8 mouse cellular contexts compared by ENCODE assay signal in genomic region chr4:144891743-144892132, GRCm38 (mm10). TPM values are rescaled to one million over a fixed set of nuclear protein-coding genes. Genes with fewer than 3 reads are reported as not detected.
DNase-seq lines count a peak whose midpoint lies in the region; ATAC-seq and TF ChIP-seq lines count a peak whose summit lies in the region.

No protein-coding gene starts in this region.

- peak overlapping the region; percentile 97 for H3K27ac ChIP-seq in kidney, postnatal 0 days
- H3K27ac ChIP-seq in embryonic facial prominence, embryonic 11.5 days (replicated peaks; ENCODE audit: low read depth, low read length): 0 out of 2 replicates have a peak overlapping the region, but pooled peaks have one; percentile 47
- H3K27ac ChIP-seq in hindbrain, postnatal 0 days: peak overlapping the region; percentile 55; the same call in 1 of the 2 replicates

- TF ChIP-seq CTCF in kidney, postnatal 0 days (IDR thresholded peaks at IDR 0.05; ENCODE audit: low read depth): no peak
- no peak for TF ChIP-seq CTCF in hindbrain, postnatal 0 days (IDR thresholded peaks at IDR 0.05; ENCODE audit: low read depth)

- peak overlapping the region; percentile 91 for H3K9ac ChIP-seq in kidney, postnatal 0 days (ENCODE audit: low read depth, low read length)
- peak overlapping the region; percentile 47 for H3K9ac ChIP-seq in embryonic facial prominence, embryonic 11.5 days (replicated peaks; ENCODE audit: low read length)
- no peak overlapping the region; the same call in 1 of the 2 replicates for H3K9ac ChIP-seq in hindbrain, postnatal 0 days (replicated peaks; ENCODE audit: low read length)

- TF ChIP-seq POLR2A in myocyte (IDR thresholded peaks at IDR 0.05; ENCODE audit: insufficient read length, low read depth): no peak

- H3K9me3 ChIP-seq in kidney, postnatal 0 days (replicated peaks; ENCODE audit: low read length): no peaks in the 10 kb centered on the region
- no peaks in the 10 kb centered on the region for H3K9me3 ChIP-seq in embryonic facial prominence, embryonic 11.5 days (replicated peaks; ENCODE audit: control insufficient read depth, low read length)
- no peaks in the 10 kb centered on the region for H3K9me3 ChIP-seq in hindbrain, postnatal 0 days (ENCODE audit: low read length)

- H3K27me3 ChIP-seq in kidney, postnatal 0 days (ENCODE audit: insufficient read depth, low read length): no peaks in the 10 kb centered on the region
- no peaks in the 10 kb centered on the region for H3K27me3 ChIP-seq in embryonic facial prominence, embryonic 11.5 days (ENCODE audit: control insufficient read depth, insufficient read depth, low read length)
- H3K27me3 ChIP-seq in hindbrain, postnatal 0 days (ENCODE audit: insufficient read depth, low read length): no peaks in the 10 kb centered on the region
- no peaks in the 10 kb centered on the region for H3K27me3 ChIP-seq in myocyte (ENCODE audit: control insufficient read depth, insufficient read depth, insufficient read length)

- H3K4me2 ChIP-seq in kidney, postnatal 0 days (ENCODE audit: low read length): peak overlapping the region; percentile 62
- peak overlapping the region; percentile 88 for H3K4me2 ChIP-seq in embryonic facial prominence, embryonic 11.5 days (ENCODE audit: low read depth, low read length)
- H3K4me2 ChIP-seq in hindbrain, postnatal 0 days (ENCODE audit: low read depth, low read length): peak overlapping the region; percentile 96
- peak overlapping the region; percentile 96 for H3K4me2 ChIP-seq in myocyte (ENCODE audit: low read depth)

- no peaks in the 10 kb centered on the region for H3K36me3 ChIP-seq in kidney, postnatal 0 days (ENCODE audit: insufficient read depth, low read length)
- no peaks in the 10 kb centered on the region for H3K36me3 ChIP-seq in embryonic facial prominence, embryonic 11.5 days (replicated peaks; ENCODE audit: control insufficient read depth, insufficient read depth, low read depth, low read length)
- no peaks in the 10 kb centered on the region for H3K36me3 ChIP-seq in hindbrain, postnatal 0 days (ENCODE audit: insufficient read depth, low read length)
- H3K36me3 ChIP-seq in myocyte (ENCODE audit: control insufficient read depth, insufficient read depth): no peaks in the 10 kb centered on the region

- no peak for DNase-seq in kidney, postnatal 0 days (ENCODE audit: low spot score)
- no peak for DNase-seq in kidney, postnatal 10 days
- no peak for DNase-seq in embryonic facial prominence, embryonic 11.5 days (ENCODE audit: low spot score)
- no peak for DNase-seq in hindbrain, postnatal 0 days (ENCODE audit: low spot score)
- no peak for DNase-seq in cerebellum, postnatal 10 days
- no peak for DNase-seq in c-Kit-positive CD71-positive TER-119-positive erythroid progenitor cells, embryonic 14.5 days (ENCODE audit: low spot score)

- 10% methylated on average over 5 of the region's 5 CpGs for WGBS in kidney, postnatal 0 days
- WGBS in embryonic facial prominence, embryonic 11.5 days: 7% methylated on average over 5 of the region's 5 CpGs
- 26% methylated on average over 5 of the region's 5 CpGs for WGBS in hindbrain, postnatal 0 days

- H3K4me1 ChIP-seq in kidney, postnatal 0 days (replicated peaks; ENCODE audit: insufficient read depth, low read length): peaks cover 12% of the 10 kb centered on the region
- H3K4me1 ChIP-seq in embryonic facial prominence, embryonic 11.5 days (ENCODE audit: control insufficient read depth, insufficient read depth, low read length): peaks cover 3% of the 10 kb centered on the region
- H3K4me1 ChIP-seq in hindbrain, postnatal 0 days (ENCODE audit: insufficient read depth, low read length): peaks cover 9% of the 10 kb centered on the region; the same call in 1 of the 2 replicates

- H3K4me3 ChIP-seq in kidney, postnatal 0 days (replicated peaks; ENCODE audit: low read depth, low read length): peak overlapping the region; percentile 66
- peak overlapping the region; percentile 57 for H3K4me3 ChIP-seq in embryonic facial prominence, embryonic 11.5 days (ENCODE audit: low read depth, low read length)
- peak overlapping the region; percentile 63 for H3K4me3 ChIP-seq in hindbrain, postnatal 0 days (ENCODE audit: low read length)
- H3K4me3 ChIP-seq in myocyte: peak overlapping the region; percentile 40

- ATAC-seq in kidney, postnatal 0 days (replicated peaks; ENCODE audit: low FRiP score, low read depth): no peak
- no peak for ATAC-seq in embryonic facial prominence, embryonic 11.5 days (replicated peaks; ENCODE audit: insufficient number of reproducible peaks, low FRiP score, low TSS enrichment, low read depth)
- no peak for ATAC-seq in hindbrain, postnatal 0 days
- ATAC-seq in activated CD4-positive, CD25-positive, alpha-beta regulatory T cell, adult 4 months: no peak

- no peaks in the 10 kb centered on the region for H3K79me2 ChIP-seq in myocyte (ENCODE audit: control insufficient read depth, insufficient read depth)

- peak overlapping the region; percentile 20 for H3ac ChIP-seq in myocyte (ENCODE audit: control insufficient read depth, insufficient read length)

TF ChIP-seq in myocyte, 11 proteins besides CTCF, POLR2A, EP300 and RAD21:
- TF ChIP-seq TCF12 (IDR thresholded peaks at IDR 0.05; ENCODE audit: insufficient read depth, poor library complexity, severe bottlenecking) (no peak), SRF (IDR thresholded peaks at IDR 0.05; ENCODE audit: control insufficient read depth, insufficient read length, low read depth) (no peak), POLR2AphosphoS2 (IDR thresholded peaks at IDR 0.05; ENCODE audit: insufficient read length, low read depth) (no peak), USF1 (IDR thresholded peaks at IDR 0.05; ENCODE audit: low read depth) (no peak), MAX (IDR thresholded peaks at IDR 0.05; ENCODE audit: low read depth) (no peak), REST (IDR thresholded peaks at IDR 0.05; ENCODE audit: insufficient read depth, insufficient read length) (no peak), MYOG (IDR thresholded peaks at IDR 0.05; ENCODE audit: control insufficient read depth in 1 of 3, insufficient read depth in 1 of 3, insufficient read length in 2 of 3, low read depth in 2 of 3) (no peak), MYOD1 (IDR thresholded peaks at IDR 0.05; ENCODE audit: control insufficient read depth in 1 of 3, insufficient read length in 2 of 3, low read depth in 2 of 3) (no peak), CEBPB (IDR thresholded peaks at IDR 0.05; ENCODE audit: insufficient read depth, poor library complexity, severe bottlenecking) (no peak), TCF3 (IDR thresholded peaks at IDR 0.05; ENCODE audit: insufficient read length, low read depth) (no peak), E2F4 (IDR thresholded peaks at IDR 0.05; ENCODE audit: insufficient read depth) (no peak)

RNA-seq across cellular contexts. Expression of gene Dhrs3, which starts 0.9 kb away (rescaled TPM):
- 199 and 233 TPM in 2 replicates for polyA plus RNA-seq in kidney, postnatal 0 days (2015; fragmentation: Nextera tagmentation; extraction: Ambion mirVana)
- polyA plus RNA-seq in embryonic facial prominence, embryonic 11.5 days (2014; fragmentation: Nextera tagmentation; extraction: Ambion mirVana): 41.9 and 45.7 TPM in 2 replicates
- 35.5 and 40.1 TPM in 2 replicates for total RNA-seq in hindbrain, postnatal 0 days (2014; rRNA removed)
- 51.8 and 59.8 TPM in 2 replicates for polyA plus RNA-seq in hindbrain, postnatal 0 days (2015; fragmentation: Nextera tagmentation; extraction: Ambion mirVana)
- 5.5 TPM for polyA plus RNA-seq in myocyte (2012; fragmentation: generic; extraction: Trizol)
- 10 to 100 TPM; 46.8 to 47.3 TPM for polyA plus RNA-seq in activated CD4-positive, CD25-positive, alpha-beta regulatory T cell, adult 4 months (2017; shearing (Covaris generic))

Comparison
In these comparisons a context has a peak if more than half of its experiments do, and no peak if none do; other contexts are left out.
1. H3K27ac ChIP-seq: peak in every context shown above with its lines; median percentile 97 in kidney, postnatal 0 days; 55 in hindbrain, postnatal 0 days; 47 in embryonic facial prominence, embryonic 11.5 days.